Mouse (Mus musculus) Patski (cell line): ENCODE measurements at regions not wholly inside any gene's neighbourhood (a gene's known extent, or its start where the extent isn't known, plus 50 kb on each side); places are given as distances from the start of the nearest gene placed in this dataset.
A peak's percentile ranks its signal among the peaks of the same experiment; 100 is the strongest.

Source experiments
- ATAC-seq: fragments of 100-300 bp; one replicate; pipeline ENCODE4 v1.8.0; 2021
- CTCF ChIA-PET: fragments of 350-600 bp; sonication (Branson Sonifier 250); formaldehyde crosslinking; loops from one replicate; lab custom pipeline; 2022; ENCODE audit warnings: inconsistent platforms; lab: Charles Lee
- POLR2A ChIA-PET: fragments of 350-600 bp; sonication (Branson Sonifier 250); formaldehyde crosslinking; loops from one replicate; lab custom pipeline; 2022; ENCODE audit warnings: antibody characterized with exemption, inconsistent platforms; lab: Charles Lee
- DNase-seq: peaks from one replicate; pipeline ENCODE4 v3.0.0-alpha.2; 2011; ENCODE audit warnings: low read depth, low spot score
- H3K27me3 ChIP-seq: fragments of 371-371 bp; one replicate; pipeline ENCODE4 v1.5.1; 2021
- CTCF ChIP-seq: fragments of 100-300 bp; IDR thresholded peaks from one replicate; pipeline ENCODE4 v1.5.1; 2021
- in situ Hi-C: fragments of 300-500 bp; cut with MboI; formaldehyde crosslinking; loops from 3 replicates; pipeline ENCODE4 v1.11.1; 2018; ENCODE audit warnings: low pct_unique_long_range_greater_than_20kb, mixed read lengths

- no peak for DNase-seq
- ATAC-seq: no peak
- H3K27me3 ChIP-seq: no peaks in the 10 kb centered on the region
- POLR2A ChIA-PET: interaction anchor here (0.7 kb wide), 1 partner anchor 13 kb away, joined by 3 read pairs; no protein-coding TSS in a partner anchor
- in situ Hi-C loops: no loop called here
- TF ChIP-seq CTCF: no peak
- CTCF ChIA-PET: interaction anchor here (1.3 kb wide), 1 partner anchor 28 kb away, joined by 3 read pairs; no protein-coding TSS in a partner anchor
Measured at GRCm38 (mm10) chr3:21218936-21219335, 852.0 kb upstream of the Agtr1b start.

- ChIA-PET CTCF (interaction anchor here (0.7 to 2.2 kb wide), 4 partner anchors 10 to 70 kb away, joined by 3 to 7 read pairs (median 3); no protein-coding TSS in a partner anchor), POLR2A (no interaction called here)
- H3K27me3 ChIP-seq: peaks cover 2% of the 10 kb centered on the region
- DNase-seq: no peak
- no peak for ATAC-seq
- TF ChIP-seq CTCF: no peak
- in situ Hi-C loops: no loop called here
Measured at GRCm38 (mm10) chr3:21241184-21241583, 835.3 kb upstream of the Tbl1xr1 start.

- POLR2A ChIA-PET: no interaction called here
- DNase-seq (no peak), ATAC-seq (no peak)
- H3K27me3 ChIP-seq: no peaks in the 10 kb centered on the region
- CTCF ChIA-PET: interaction anchor here (1.2 kb wide), 1 partner anchor 12 kb away, joined by 4 read pairs; no protein-coding TSS in a partner anchor
- TF ChIP-seq CTCF: no peak
- in situ Hi-C loops: no loop called here
Measured at GRCm38 (mm10) chr3:21256129-21256760, 820.2 kb upstream of the Tbl1xr1 start.

GRCm38 (mm10) chr3:21263317-21263716, 813.1 kb upstream of the Tbl1xr1 start:
- CTCF ChIA-PET: interaction anchor here (1.3 kb wide), 1 partner anchor 13 kb away, joined by 4 read pairs; no protein-coding TSS in a partner anchor
- H3K27me3 ChIP-seq: no peaks in the 10 kb centered on the region
- POLR2A ChIA-PET: no interaction called here
- TF ChIP-seq CTCF: no peak
- DNase-seq (no peak), ATAC-seq (no peak)
- in situ Hi-C loops: loop anchor here (10.0 kb wide), 1 partner anchor 661 kb away; no protein-coding TSS in a partner anchor

GRCm38 (mm10) chr3:21265491-21265890, 811.0 kb upstream of the Tbl1xr1 start:
- ChIA-PET CTCF (interaction anchor here (1.0 kb wide), 2 partner anchors 14 to 24 kb away, joined by 3 read pairs; no protein-coding TSS in a partner anchor), POLR2A (no interaction called here)
- in situ Hi-C loops: loop anchor here (10.0 kb wide), 1 partner anchor 659 kb away; no protein-coding TSS in a partner anchor
- ATAC-seq (no peak), DNase-seq (no peak)
- no peak for TF ChIP-seq CTCF
- no peaks in the 10 kb centered on the region for H3K27me3 ChIP-seq

GRCm38 (mm10) chr3:21268429-21269129, 807.9 kb upstream of the Tbl1xr1 start:
- TF ChIP-seq CTCF: no peak
- ChIA-PET POLR2A (no interaction called here), CTCF (interaction anchor here (0.9 to 1.2 kb wide), 3 partner anchors 13 to 51 kb away, joined by 3 to 4 read pairs (median 4); no protein-coding TSS in a partner anchor)
- in situ Hi-C loops: loop anchor here (10.0 kb wide), 1 partner anchor 656 kb away; no protein-coding TSS in a partner anchor
- H3K27me3 ChIP-seq: no peaks in the 10 kb centered on the region
- DNase-seq (peak; percentile 38), ATAC-seq (peak; percentile 98)

GRCm38 (mm10) chr3:21269130-21269440, 807.4 kb upstream of the Tbl1xr1 start:
- ATAC-seq: no peak
- no peak for TF ChIP-seq CTCF
- CTCF ChIA-PET: interaction anchor here (2.0 kb wide), 1 partner anchor 22 kb away, joined by 5 read pairs; no protein-coding TSS in a partner anchor
- no peaks in the 10 kb centered on the region for H3K27me3 ChIP-seq
- in situ Hi-C loops: loop anchor here (10.0 kb wide), 1 partner anchor 656 kb away; no protein-coding TSS in a partner anchor
- DNase-seq: no peak
- POLR2A ChIA-PET: no interaction called here

GRCm38 (mm10) chr3:21270788-21271187, 805.7 kb upstream of the Tbl1xr1 start:
- DNase-seq (no peak), ATAC-seq (no peak)
- ChIA-PET CTCF (interaction anchor here (2.0 kb wide), 1 partner anchor 20 kb away, joined by 5 read pairs; no protein-coding TSS in a partner anchor), POLR2A (no interaction called here)
- H3K27me3 ChIP-seq: no peaks in the 10 kb centered on the region
- no peak for TF ChIP-seq CTCF
- in situ Hi-C loops: no loop called here

GRCm38 (mm10) chr3:21272219-21272618, 804.2 kb upstream of the Tbl1xr1 start:
- H3K27me3 ChIP-seq: no peaks in the 10 kb centered on the region
- CTCF ChIA-PET: no interaction called here
- in situ Hi-C loops: no loop called here
- POLR2A ChIA-PET: interaction anchor here (0.6 kb wide), 1 partner anchor 544 kb away, joined by 4 read pairs; no protein-coding TSS in a partner anchor
- TF ChIP-seq CTCF: no peak
- ATAC-seq: no peak
- DNase-seq: no peak

GRCm38 (mm10) chr3:21292774-21293173, 783.7 kb upstream of the Tbl1xr1 start:
- CTCF ChIA-PET: interaction anchor here (0.6 kb wide), 1 partner anchor 23 kb away, joined by 3 read pairs; no protein-coding TSS in a partner anchor
- no peak for DNase-seq
- ATAC-seq: no peak
- POLR2A ChIA-PET: no interaction called here
- in situ Hi-C loops: no loop called here
- no peak for TF ChIP-seq CTCF
- H3K27me3 ChIP-seq: no peaks in the 10 kb centered on the region

GRCm38 (mm10) chr3:21293308-21293707, 783.1 kb upstream of the Tbl1xr1 start:
- POLR2A ChIA-PET: no interaction called here
- in situ Hi-C loops: no loop called here
- CTCF ChIA-PET: interaction anchor here (0.6 kb wide), 1 partner anchor 22 kb away, joined by 3 read pairs; no protein-coding TSS in a partner anchor

More at GRCm38 (mm10) chr3:21293308-21293707, 783.1 kb upstream of the Tbl1xr1 start:
- H3K27me3 ChIP-seq: no peaks in the 10 kb centered on the region
- ATAC-seq (no peak), DNase-seq (no peak)
- TF ChIP-seq CTCF: no peak
